Mouse (Mus musculus): ENCODE data around the gene Serpina11.
"Not testable (repeated sequence)": the region's sequence is repeated elsewhere in the genome, so short reads cannot be mapped to it uniquely, and the experiment has no call there.

The Serpina11 gene

DNA sequence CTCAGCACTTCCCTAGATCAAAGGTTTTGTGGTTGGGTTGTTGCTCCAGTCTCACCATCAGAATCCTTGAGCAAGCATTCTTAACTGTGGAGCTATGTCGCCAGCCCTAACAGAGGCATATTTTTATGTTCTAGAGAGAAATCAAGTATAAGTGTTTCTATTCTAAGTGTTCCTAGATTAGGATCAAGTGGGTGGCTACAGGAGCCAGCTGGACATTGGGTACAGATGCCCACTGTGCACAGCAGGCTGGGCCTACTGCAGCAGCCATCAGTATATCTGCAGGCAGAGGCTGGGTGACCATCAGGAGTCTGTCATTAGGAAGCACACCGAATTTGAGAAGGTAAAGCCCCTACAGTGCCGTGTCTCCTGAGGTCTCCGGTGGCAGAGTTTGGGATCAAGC lies 18.7 kb downstream of the Serpina11 start:
- DNase-seq (ENCODE audit: low read depth in 1 of 2, low spot score in 2 of 2) = no peak

GRCm38 (mm10) chr12:103969577-103970116 lies 20.1 kb downstream of the Serpina11 start:
- no peak for DNase-seq (ENCODE audit: low read depth in 1 of 2, low spot score in 2 of 2)

DNA sequence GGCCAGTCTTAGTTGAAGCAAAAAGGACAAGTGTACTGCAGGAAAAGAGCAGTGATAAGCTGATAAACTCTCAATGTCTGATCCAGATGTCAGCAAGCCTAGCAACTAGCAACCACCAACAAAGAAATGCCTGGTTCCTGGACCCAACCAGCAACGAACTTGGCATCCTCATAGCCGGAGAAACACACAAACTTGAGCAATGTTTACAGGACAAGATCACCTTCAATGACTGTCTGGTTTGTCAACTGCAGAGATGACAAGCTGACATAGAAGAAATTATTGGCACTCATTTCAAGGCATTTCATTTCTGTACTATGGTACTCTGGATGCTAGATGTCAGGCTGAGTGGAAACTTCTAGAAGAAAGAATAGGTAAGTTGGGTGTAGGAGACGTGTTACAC lies 23.0 kb downstream of the Serpina11 start:
- DNase-seq (ENCODE audit: low read depth in 1 of 2, low spot score in 2 of 2) = no peak

- no peak for DNase-seq (ENCODE audit: low read depth in 1 of 2, low spot score in 2 of 2)
Measured at GRCm38 (mm10) chr12:103963288-103963687, 26.5 kb downstream of the Serpina11 start.

- DNase-seq (ENCODE audit: low read depth in 1 of 2, low spot score in 2 of 2) = no peak
Measured at GRCm38 (mm10) chr12:103962860-103963259, 26.9 kb downstream of the Serpina11 start.

GRCm38 (mm10) chr12:103962337-103962736 lies 27.4 kb downstream of the Serpina11 start:
- no peak for DNase-seq (ENCODE audit: low read depth in 1 of 2, low spot score in 2 of 2)

- no peak for DNase-seq (ENCODE audit: low read depth in 1 of 2, low spot score in 2 of 2)
Measured at GRCm38 (mm10) chr12:103961716-103962115, 28.0 kb downstream of the Serpina11 start.

GRCm38 (mm10) chr12:103958798-103959197 lies 31.0 kb downstream of the Serpina11 start, which contains the start of gene Serpina1e:
Gene Serpina1e, minus strand, starts transcription at chr12:103958975.
- no peak for DNase-seq (ENCODE audit: low read depth in 1 of 2, low spot score in 2 of 2)

DNA sequence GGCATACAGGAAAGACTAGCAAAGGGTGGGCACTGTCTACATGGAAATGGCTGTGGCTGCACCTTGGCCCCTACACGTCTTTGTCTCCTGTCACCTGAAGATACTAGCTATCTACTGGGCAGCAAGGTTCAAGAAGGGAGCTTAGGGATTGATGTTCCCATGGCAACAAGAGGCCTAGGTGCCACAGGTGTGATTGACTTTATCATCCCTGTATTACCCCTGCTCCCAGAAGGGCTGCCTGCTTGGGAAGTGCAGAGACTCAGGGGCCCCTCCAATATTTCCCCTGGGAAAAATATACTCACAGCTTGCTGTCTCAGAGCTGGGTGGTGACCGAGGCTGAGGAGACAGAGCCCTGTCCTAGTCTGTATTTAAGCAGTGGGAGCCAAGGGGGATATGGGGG lies 33.2 kb downstream of the Serpina11 start:
- not testable (repeated sequence) for DNase-seq (ENCODE audit: low read depth in 1 of 2, low spot score in 2 of 2)

GRCm38 (mm10) chr12:103952972-103953371 lies 36.8 kb downstream of the Serpina11 start:
- DNase-seq (ENCODE audit: low read depth in 1 of 2, low spot score in 2 of 2) = not testable (repeated sequence)

DNA sequence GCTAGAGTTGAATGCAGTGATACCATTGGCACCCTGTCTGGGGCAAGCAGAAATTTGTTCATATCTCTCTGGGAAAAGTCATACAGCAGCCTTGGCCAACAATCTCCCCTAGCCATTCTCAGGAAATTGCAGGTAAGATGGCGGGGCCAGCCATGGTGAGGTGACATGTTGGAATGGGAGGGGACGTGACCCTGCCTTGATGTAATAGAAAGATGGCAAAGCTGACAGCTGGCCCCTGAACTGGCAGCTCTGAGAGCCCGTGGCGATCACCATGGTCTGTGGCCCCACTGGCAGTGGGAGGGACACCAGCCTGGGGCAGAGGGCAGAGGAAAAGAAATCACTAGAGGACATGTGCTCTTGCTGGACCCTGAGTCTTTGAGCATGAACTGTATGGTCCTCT lies 43.5 kb downstream of the Serpina11 start:
- no peak for DNase-seq (ENCODE audit: low read depth in 1 of 2, low spot score in 2 of 2)
